Mouse (Mus musculus): ENCODE results near the gene Cbx5. TPM values are rescaled to one million over a fixed set of nuclear protein-coding genes. Genes with fewer than 3 reads are reported as not detected.
"Not testable (repeated sequence)": the region's sequence is repeated elsewhere in the genome, so short reads cannot be mapped to it uniquely, and the experiment has no call there.

Cbx5 gene
- polyA plus RNA-seq, 1 experiment = 54.8 TPM

DNA sequence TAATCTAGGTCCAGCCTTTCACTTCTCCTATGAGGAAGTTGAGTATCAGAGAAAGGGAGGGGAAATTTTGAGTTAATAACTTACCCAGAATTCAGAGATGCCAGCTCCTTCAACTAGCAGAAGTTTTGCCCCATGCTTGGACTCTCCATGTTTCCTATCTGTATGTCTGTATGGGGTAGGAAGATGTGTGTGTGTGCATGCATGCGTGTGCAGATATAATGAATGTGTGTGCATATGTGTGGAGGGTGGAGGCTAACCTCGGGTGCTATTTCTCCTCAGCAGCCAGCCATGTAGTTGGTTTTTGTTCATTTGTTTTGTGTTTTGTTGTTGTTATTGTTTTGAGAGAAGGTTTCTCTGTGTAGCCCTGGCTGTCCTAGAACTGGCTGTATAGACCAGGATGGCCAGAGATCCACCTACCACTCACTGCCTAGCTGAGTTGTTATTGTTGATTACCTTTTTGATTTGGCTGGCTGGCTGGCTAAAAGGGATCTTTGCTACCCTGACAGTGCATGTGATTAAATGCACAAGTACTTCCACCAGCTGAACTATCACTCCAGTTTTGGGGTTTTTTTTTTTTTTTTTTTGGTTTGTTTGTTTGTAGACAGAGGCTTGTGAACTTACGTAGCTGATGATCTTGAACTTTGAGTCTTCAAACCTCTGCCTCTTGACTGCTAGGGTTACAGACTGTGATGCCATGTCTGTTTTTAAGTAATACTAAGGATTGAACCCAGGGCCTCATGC, 42.0 kb upstream of the Cbx5 start:
- Histone ChIP-seq H3K4me3 (no peak overlapping the region), H3ac (ENCODE audit: control insufficient read depth, insufficient read length) (no peak overlapping the region), H3K36me3 (ENCODE audit: control insufficient read depth, insufficient read depth) (no peaks in the 10 kb centered on the region), H3K4me2 (ENCODE audit: low read depth) (no peak overlapping the region), H3K79me2 (ENCODE audit: control insufficient read depth, insufficient read depth) (peaks cover 81% of the 10 kb centered on the region), H3K27me3 (ENCODE audit: control insufficient read depth, insufficient read depth, insufficient read length) (no peaks in the 10 kb centered on the region)
- TF ChIP-seq POLR2A (IDR thresholded peaks at IDR 0.05; ENCODE audit: insufficient read length, low read depth) (no peak), TCF3 (IDR thresholded peaks at IDR 0.05; ENCODE audit: insufficient read length, low read depth) (no peak), POLR2AphosphoS2 (IDR thresholded peaks at IDR 0.05; ENCODE audit: insufficient read length, low read depth) (no peak), MAX (IDR thresholded peaks at IDR 0.05; ENCODE audit: low read depth) (no peak), TCF12 (IDR thresholded peaks at IDR 0.05; ENCODE audit: insufficient read depth, poor library complexity, severe bottlenecking) (no peak), USF1 (IDR thresholded peaks at IDR 0.05; ENCODE audit: low read depth) (no peak), SRF (IDR thresholded peaks at IDR 0.05; ENCODE audit: control insufficient read depth, insufficient read length, low read depth) (no peak), REST (IDR thresholded peaks at IDR 0.05; ENCODE audit: insufficient read depth, insufficient read length) (no peak), CEBPB (IDR thresholded peaks at IDR 0.05; ENCODE audit: insufficient read depth, poor library complexity, severe bottlenecking) (no peak), MYOD1 (IDR thresholded peaks at IDR 0.05; ENCODE audit: control insufficient read depth in 1 of 3, insufficient read length in 2 of 3, low read depth in 2 of 3) (no peak), MYOG (IDR thresholded peaks at IDR 0.05; ENCODE audit: control insufficient read depth in 1 of 3, insufficient read depth in 1 of 3, insufficient read length in 2 of 3, low read depth in 2 of 3) (no peak), E2F4 (IDR thresholded peaks at IDR 0.05; ENCODE audit: insufficient read depth) (no peak)

DNA sequence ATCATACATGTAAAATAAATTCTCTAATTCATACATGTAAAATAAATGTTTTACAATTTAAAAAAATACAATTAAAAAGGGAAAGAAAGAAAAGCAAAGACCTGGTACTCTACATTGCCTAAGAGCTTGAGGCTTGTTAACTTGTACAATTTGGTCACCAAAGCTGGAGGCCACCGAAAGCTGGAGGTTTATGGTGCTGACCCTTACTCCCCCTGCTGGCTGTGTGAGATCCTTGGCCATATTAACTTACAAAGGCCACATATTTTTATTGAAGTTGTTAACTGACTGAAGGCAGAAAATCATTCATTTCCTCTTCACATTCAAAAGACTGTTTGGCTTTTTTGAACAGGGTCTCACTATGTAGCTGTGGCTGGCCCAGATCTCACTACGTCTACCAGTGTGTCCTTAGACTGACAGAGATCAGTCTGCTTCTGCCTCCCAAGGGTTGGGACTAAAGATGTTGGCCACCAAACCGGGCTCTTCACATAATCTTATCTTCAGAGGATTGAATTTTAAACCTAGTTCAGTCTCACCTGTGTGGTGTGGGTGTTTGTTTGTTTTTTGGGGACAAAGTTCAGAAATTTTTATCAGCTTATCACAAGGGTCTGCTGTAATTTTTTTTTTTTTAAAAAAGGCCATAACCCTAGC, 41.3 kb upstream of the Cbx5 start:
- Histone ChIP-seq H3K4me3 (no peak overlapping the region), H3K4me2 (ENCODE audit: low read depth) (no peak overlapping the region), H3ac (ENCODE audit: control insufficient read depth, insufficient read length) (no peak overlapping the region), H3K36me3 (ENCODE audit: control insufficient read depth, insufficient read depth) (no peaks in the 10 kb centered on the region), H3K27me3 (ENCODE audit: control insufficient read depth, insufficient read depth, insufficient read length) (no peaks in the 10 kb centered on the region), H3K79me2 (ENCODE audit: control insufficient read depth, insufficient read depth) (peaks cover 74% of the 10 kb centered on the region)
- TF ChIP-seq MAX (IDR thresholded peaks at IDR 0.05; ENCODE audit: low read depth) (no peak), MYOD1 (IDR thresholded peaks at IDR 0.05; ENCODE audit: control insufficient read depth in 1 of 3, insufficient read length in 2 of 3, low read depth in 2 of 3) (no peak), USF1 (IDR thresholded peaks at IDR 0.05; ENCODE audit: low read depth) (no peak), REST (IDR thresholded peaks at IDR 0.05; ENCODE audit: insufficient read depth, insufficient read length) (no peak), POLR2A (IDR thresholded peaks at IDR 0.05; ENCODE audit: insufficient read length, low read depth) (no peak), CEBPB (IDR thresholded peaks at IDR 0.05; ENCODE audit: insufficient read depth, poor library complexity, severe bottlenecking) (no peak), POLR2AphosphoS2 (IDR thresholded peaks at IDR 0.05; ENCODE audit: insufficient read length, low read depth) (no peak), TCF12 (IDR thresholded peaks at IDR 0.05; ENCODE audit: insufficient read depth, poor library complexity, severe bottlenecking) (no peak), MYOG (IDR thresholded peaks at IDR 0.05; ENCODE audit: control insufficient read depth in 1 of 3, insufficient read depth in 1 of 3, insufficient read length in 2 of 3, low read depth in 2 of 3) (no peak), SRF (IDR thresholded peaks at IDR 0.05; ENCODE audit: control insufficient read depth, insufficient read length, low read depth) (no peak), E2F4 (IDR thresholded peaks at IDR 0.05; ENCODE audit: insufficient read depth) (no peak), TCF3 (IDR thresholded peaks at IDR 0.05; ENCODE audit: insufficient read length, low read depth) (no peak)

DNA sequence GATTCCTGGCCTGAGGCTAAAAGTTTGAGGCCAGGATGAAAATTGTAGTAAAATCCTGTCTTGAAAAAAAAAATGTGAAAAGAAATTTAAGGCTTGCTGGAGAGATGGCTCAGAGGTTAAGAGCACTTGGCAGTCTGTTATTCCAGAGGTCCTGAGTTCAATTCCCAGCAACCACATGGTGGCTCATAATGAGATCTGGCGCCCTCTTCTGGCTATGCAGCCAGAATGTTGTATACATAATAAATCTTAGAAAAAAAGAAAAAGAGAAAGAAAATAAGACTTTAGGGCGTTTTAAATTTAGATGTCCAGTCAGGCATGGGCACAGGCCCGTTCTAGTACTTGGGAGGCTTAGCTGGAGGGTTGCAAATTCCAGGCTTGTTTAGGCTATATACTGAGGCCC, 40.1 kb upstream of the Cbx5 start:
- no peak for TF ChIP-seq MYOG (IDR thresholded peaks at IDR 0.05; ENCODE audit: control insufficient read depth in 1 of 3, insufficient read depth in 1 of 3, insufficient read length in 2 of 3, low read depth in 2 of 3)
- TF ChIP-seq USF1 (IDR thresholded peaks at IDR 0.05; ENCODE audit: low read depth) = no peak
- no peak for TF ChIP-seq TCF3 (IDR thresholded peaks at IDR 0.05; ENCODE audit: insufficient read length, low read depth)
- no peak for TF ChIP-seq E2F4 (IDR thresholded peaks at IDR 0.05; ENCODE audit: insufficient read depth)
- no peak for TF ChIP-seq TCF12 (IDR thresholded peaks at IDR 0.05; ENCODE audit: insufficient read depth, poor library complexity, severe bottlenecking)
- TF ChIP-seq REST (IDR thresholded peaks at IDR 0.05; ENCODE audit: insufficient read depth, insufficient read length) = no peak
- TF ChIP-seq MYOD1 (IDR thresholded peaks at IDR 0.05; ENCODE audit: control insufficient read depth in 1 of 3, insufficient read length in 2 of 3, low read depth in 2 of 3) = no peak
- no peak for TF ChIP-seq POLR2AphosphoS2 (IDR thresholded peaks at IDR 0.05; ENCODE audit: insufficient read length, low read depth)
- no peak for TF ChIP-seq POLR2A (IDR thresholded peaks at IDR 0.05; ENCODE audit: insufficient read length, low read depth)
- TF ChIP-seq CEBPB (IDR thresholded peaks at IDR 0.05; ENCODE audit: insufficient read depth, poor library complexity, severe bottlenecking) = no peak
- TF ChIP-seq MAX (IDR thresholded peaks at IDR 0.05; ENCODE audit: low read depth) = no peak
- no peak for TF ChIP-seq SRF (IDR thresholded peaks at IDR 0.05; ENCODE audit: control insufficient read depth, insufficient read length, low read depth)
- no peaks in the 10 kb centered on the region for H3K36me3 ChIP-seq (ENCODE audit: control insufficient read depth, insufficient read depth)

DNA sequence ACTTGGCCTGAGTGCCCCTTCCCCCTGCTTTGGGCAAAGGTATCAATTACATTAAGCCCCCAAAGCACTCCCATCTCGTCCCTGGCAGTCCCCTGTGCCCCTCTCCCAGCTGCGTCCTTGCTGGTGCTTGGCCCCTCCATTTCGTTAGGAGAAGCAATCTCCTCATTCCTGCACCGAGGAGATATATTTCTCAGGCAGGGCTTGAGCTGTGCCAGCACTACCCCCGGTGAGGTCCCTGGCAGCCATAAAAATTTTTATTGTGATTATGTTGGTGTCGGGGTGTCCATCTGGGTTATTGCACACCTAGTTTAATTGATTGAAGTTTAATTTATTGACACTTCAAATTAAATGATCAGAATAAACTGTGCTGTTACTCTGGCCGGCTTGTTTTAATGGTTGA, 38.3 kb upstream of the Cbx5 start:
- H3K4me3 ChIP-seq = no peak overlapping the region
- H3K27me3 ChIP-seq (ENCODE audit: control insufficient read depth, insufficient read depth, insufficient read length) = no peaks in the 10 kb centered on the region
- TF ChIP-seq POLR2A (IDR thresholded peaks at IDR 0.05; ENCODE audit: insufficient read length, low read depth) = no peak
- TF ChIP-seq TCF3 (IDR thresholded peaks at IDR 0.05; ENCODE audit: insufficient read length, low read depth) = no peak
- TF ChIP-seq E2F4 (IDR thresholded peaks at IDR 0.05; ENCODE audit: insufficient read depth) = no peak
- no peak for TF ChIP-seq TCF12 (IDR thresholded peaks at IDR 0.05; ENCODE audit: insufficient read depth, poor library complexity, severe bottlenecking)
- no peak for TF ChIP-seq REST (IDR thresholded peaks at IDR 0.05; ENCODE audit: insufficient read depth, insufficient read length)
- TF ChIP-seq USF1 (IDR thresholded peaks at IDR 0.05; ENCODE audit: low read depth) = no peak
- TF ChIP-seq POLR2AphosphoS2 (IDR thresholded peaks at IDR 0.05; ENCODE audit: insufficient read length, low read depth) = no peak
- no peak for TF ChIP-seq MYOG (IDR thresholded peaks at IDR 0.05; ENCODE audit: control insufficient read depth in 1 of 3, insufficient read depth in 1 of 3, insufficient read length in 2 of 3, low read depth in 2 of 3)
- TF ChIP-seq SRF (IDR thresholded peaks at IDR 0.05; ENCODE audit: control insufficient read depth, insufficient read length, low read depth) = no peak
- TF ChIP-seq CEBPB (IDR thresholded peaks at IDR 0.05; ENCODE audit: insufficient read depth, poor library complexity, severe bottlenecking) = no peak
- H3K4me2 ChIP-seq (ENCODE audit: low read depth) = no peak overlapping the region
- no peaks in the 10 kb centered on the region for H3K36me3 ChIP-seq (ENCODE audit: control insufficient read depth, insufficient read depth)
- H3ac ChIP-seq (ENCODE audit: control insufficient read depth, insufficient read length) = no peak overlapping the region
- H3K79me2 ChIP-seq (ENCODE audit: control insufficient read depth, insufficient read depth) = peaks cover 74% of the 10 kb centered on the region

More for the DNA sequence above, 40.1 kb upstream of the Cbx5 start:
- no peak overlapping the region for H3K4me2 ChIP-seq (ENCODE audit: low read depth)
- H3ac ChIP-seq (ENCODE audit: control insufficient read depth, insufficient read length) = no peak overlapping the region
- H3K27me3 ChIP-seq (ENCODE audit: control insufficient read depth, insufficient read depth, insufficient read length) = no peaks in the 10 kb centered on the region
- no peak overlapping the region for H3K4me3 ChIP-seq
- H3K79me2 ChIP-seq (ENCODE audit: control insufficient read depth, insufficient read depth) = peaks cover 73% of the 10 kb centered on the region

DNA sequence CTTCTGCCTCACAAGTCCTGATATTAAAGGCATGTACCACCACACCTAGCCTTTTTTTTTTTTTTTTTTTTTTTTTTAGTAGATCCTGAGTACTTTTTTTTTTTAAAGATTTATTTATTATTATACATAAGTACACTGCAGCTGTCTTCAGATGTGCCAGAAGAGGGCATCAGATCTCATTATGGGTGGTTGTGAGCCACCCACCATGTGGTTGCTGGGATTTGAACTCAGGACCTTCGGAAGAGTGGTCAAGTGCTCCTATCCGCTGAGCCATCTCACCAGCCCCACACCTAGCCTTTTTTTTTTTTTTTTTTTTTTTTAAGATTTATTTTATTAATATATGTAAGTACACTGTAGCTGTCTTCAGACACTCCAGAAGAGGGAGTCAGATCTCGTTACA, 36.3 kb upstream of the Cbx5 start:
- not testable (repeated sequence) for H3ac ChIP-seq (ENCODE audit: control insufficient read depth, insufficient read length); H3K4me3 ChIP-seq; H3K36me3 ChIP-seq (ENCODE audit: control insufficient read depth, insufficient read depth); H3K4me2 ChIP-seq (ENCODE audit: low read depth); H3K27me3 ChIP-seq (ENCODE audit: control insufficient read depth, insufficient read depth, insufficient read length)
- H3K79me2 ChIP-seq (ENCODE audit: control insufficient read depth, insufficient read depth) = peaks cover 61% of the 10 kb centered on the region

All from myocyte (in vitro differentiated cells).